Mouse (Mus musculus): ENCODE data around the gene Wdr19.

- TF ChIP-seq EP300 (optimal IDR thresholded peaks at IDR 0.05) (no peak), CTCF (IDR thresholded peaks at IDR 0.05; ENCODE audit: low read depth) (no peak)
Measured at GRCm38 (mm10) chr5:65191601-65192000, 7.9 kb upstream of the Wdr19 start.
